Mouse (Mus musculus) layer of hippocampus, adult 9-10 months (tissue): ENCODE data around the gene Mrpl33.
"Not testable (repeated sequence)": the region's sequence is repeated elsewhere in the genome, so short reads cannot be mapped to it uniquely, and the experiment has no call there.

Experiments
- DNase-seq: peaks from one replicate; pipeline ENCODE4 v3.0.0; 2022; ENCODE audit warnings: low spot score

The Mrpl33 gene

GRCm38 (mm10) chr5:31597430-31597944 is 752 bp downstream of the Mrpl33 start:
- no peak for DNase-seq

GRCm38 (mm10) chr5:31598121-31598520 is 1.4 kb downstream of the Mrpl33 start:
- no peak for DNase-seq

- no peak for DNase-seq
Measured at GRCm38 (mm10) chr5:31598579-31598978, 1.8 kb downstream of the Mrpl33 start.

GRCm38 (mm10) chr5:31599161-31599560 is 2.4 kb downstream of the Mrpl33 start:
- DNase-seq: no peak

- no peak for DNase-seq
Measured at GRCm38 (mm10) chr5:31601162-31601722, 4.5 kb downstream of the Mrpl33 start.

- no peak for DNase-seq
Measured at GRCm38 (mm10) chr5:31602377-31602776, 5.6 kb downstream of the Mrpl33 start.

GRCm38 (mm10) chr5:31603766-31604165 is 7.0 kb downstream of the Mrpl33 start:
- no peak for DNase-seq

GRCm38 (mm10) chr5:31606151-31606550 is 9.4 kb downstream of the Mrpl33 start:
- DNase-seq: no peak

- no peak for DNase-seq
Measured at GRCm38 (mm10) chr5:31610376-31611086, 13.8 kb downstream of the Mrpl33 start.

- no peak for DNase-seq
Measured at GRCm38 (mm10) chr5:31611186-31611585, 14.5 kb downstream of the Mrpl33 start.

- DNase-seq: peak; percentile 54
Measured at GRCm38 (mm10) chr5:31613852-31614286, 17.1 kb downstream of the Mrpl33 start.

GRCm38 (mm10) chr5:31614339-31615025 is 17.7 kb downstream of the Mrpl33 start:
- DNase-seq: no peak

GRCm38 (mm10) chr5:31620326-31620725 is 23.6 kb downstream of the Mrpl33 start:
- no peak for DNase-seq

- no peak for DNase-seq
Measured at GRCm38 (mm10) chr5:31627117-31627516, 30.4 kb downstream of the Mrpl33 start.

- DNase-seq: no peak
Measured at GRCm38 (mm10) chr5:31627562-31628526, 31.1 kb downstream of the Mrpl33 start.

GRCm38 (mm10) chr5:31628555-31628954 is 31.8 kb downstream of the Mrpl33 start:
- DNase-seq: no peak

GRCm38 (mm10) chr5:31630064-31630463 is 33.3 kb downstream of the Mrpl33 start:
- no peak for DNase-seq

GRCm38 (mm10) chr5:31631169-31631568 is 34.4 kb downstream of the Mrpl33 start:
- DNase-seq: not testable (repeated sequence)

- no peak for DNase-seq
Measured at GRCm38 (mm10) chr5:31634161-31634560, 37.4 kb downstream of the Mrpl33 start.

- no peak for DNase-seq
Measured at GRCm38 (mm10) chr5:31634679-31635078, 37.9 kb downstream of the Mrpl33 start.

GRCm38 (mm10) chr5:31636636-31637253 is 40.0 kb downstream of the Mrpl33 start:
- no peak for DNase-seq
